In the genomic region with DNA sequence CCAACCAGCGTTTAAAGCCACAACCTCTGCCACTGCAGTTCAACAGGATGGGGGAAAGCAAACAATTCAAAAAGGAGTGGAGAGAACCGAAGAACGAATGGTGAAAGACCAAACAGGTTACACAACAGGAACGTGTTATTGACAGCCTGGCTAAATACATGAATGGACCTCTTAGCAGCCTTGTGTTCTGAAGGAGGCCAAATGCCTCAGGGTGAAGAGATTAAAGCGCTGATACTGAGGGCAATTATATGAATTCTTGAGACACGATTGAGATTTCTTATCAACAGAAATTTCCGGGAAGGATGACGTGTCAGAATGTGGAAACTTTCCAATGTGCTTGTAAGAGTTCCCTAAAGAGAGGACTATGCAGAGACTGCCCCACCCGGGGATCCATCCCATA, we compare ENCODE assay signal across 19 mouse cellular contexts.
DNase-seq lines count a peak whose midpoint lies in the region; ATAC-seq and TF ChIP-seq lines count a peak whose summit lies in the region.
"Had no signal": no experiment of that assay in that cellular context is flagged by ENCODE, and none has a peak within 500 bp of the region (broad histone marks: within the 10 kb centered on the region; RNA-seq: fewer than 3 reads in every experiment).

No protein-coding gene starts in this region.

- no peak for TF ChIP-seq EP300 in stomach, postnatal 0 days (optimal IDR thresholded peaks at IDR 0.05)

- H3K4me2 ChIP-seq in liver, embryonic 13.5 days: no peak overlapping the region
- H3K4me2 ChIP-seq in liver, embryonic 11.5 days: no peak overlapping the region
- no peak overlapping the region for H3K4me2 ChIP-seq in liver, embryonic 15.5 days
- H3K4me2 ChIP-seq in lung, embryonic 16.5 days (ENCODE audit: low read depth, low read length): no peak overlapping the region
- H3K4me2 ChIP-seq in stomach, postnatal 0 days (replicated peaks; ENCODE audit: low read depth): no peak overlapping the region
- H3K4me2 ChIP-seq: heart, embryonic 12.5 days; hindbrain, embryonic 15.5 days; neural tube, embryonic 15.5 days had no signal

- intact Hi-C loops in gastrocnemius, postnatal 36 days (cut with DNase I): no loop called here

- no peak for TF ChIP-seq CTCF in stomach, postnatal 0 days (IDR thresholded peaks at IDR 0.05; ENCODE audit: low read depth)

- no peaks in the 10 kb centered on the region for H3K9me3 ChIP-seq in liver, embryonic 13.5 days (replicated peaks)
- no peaks in the 10 kb centered on the region for H3K9me3 ChIP-seq in liver, embryonic 11.5 days (ENCODE audit: control insufficient read depth, low read length)
- H3K9me3 ChIP-seq in liver, embryonic 15.5 days (replicated peaks): no peaks in the 10 kb centered on the region
- H3K9me3 ChIP-seq in lung, embryonic 16.5 days (ENCODE audit: control insufficient read depth, low read length): no peaks in the 10 kb centered on the region
- H3K9me3 ChIP-seq in stomach, postnatal 0 days (ENCODE audit: control insufficient read depth, low read length): no peaks in the 10 kb centered on the region
- H3K9me3 ChIP-seq: heart, embryonic 12.5 days; hindbrain, embryonic 15.5 days; neural tube, embryonic 15.5 days had no signal

- H3K4me3 ChIP-seq in liver, embryonic 13.5 days (replicated peaks): no peak overlapping the region
- H3K4me3 ChIP-seq in liver, embryonic 11.5 days (ENCODE audit: low read depth, low read length): no peak overlapping the region
- no peak overlapping the region for H3K4me3 ChIP-seq in liver, embryonic 15.5 days (replicated peaks)
- no peak overlapping the region for H3K4me3 ChIP-seq in lung, embryonic 16.5 days (ENCODE audit: low read length)
- H3K4me3 ChIP-seq in stomach, postnatal 0 days (ENCODE audit: low read depth, low read length): no peak overlapping the region
- H3K4me3 ChIP-seq: erythroblast, embryonic 14.5 days; heart, embryonic 12.5 days; hindbrain, embryonic 15.5 days; myocyte; neural tube, embryonic 15.5 days had no signal

- 58% methylated on average over 9 of the region's 9 CpGs for WGBS in liver, embryonic 13.5 days (ENCODE audit: insufficient replicate concordance)
- 69% methylated on average over 9 of the region's 9 CpGs for WGBS in liver, embryonic 11.5 days
- WGBS in liver, embryonic 15.5 days (ENCODE audit: insufficient replicate concordance): 54% methylated on average over 9 of the region's 9 CpGs
- 22% methylated on average over 9 of the region's 9 CpGs for WGBS in lung, embryonic 16.5 days
- 35% methylated on average over 9 of the region's 9 CpGs for WGBS in stomach, postnatal 0 days

- DNase-seq in liver, embryonic 13.5 days: no peak
- DNase-seq in liver, embryonic 11.5 days (ENCODE audit: low spot score): no peak
- DNase-seq in stomach, postnatal 0 days (ENCODE audit: low spot score): no peak
- DNase-seq in gastrocnemius, postnatal 36 days: no peak
- no peak for DNase-seq in adrenal gland, postnatal 10 days
- DNase-seq: adrenal gland, adult 8-10 months; cerebellum, adult 18-20 months; left cerebral cortex, postnatal 4 days; midbrain, embryonic 14.5 days; thymus, postnatal 36 days had no signal

- ATAC-seq in liver, embryonic 13.5 days (ENCODE audit: low read depth): peak; percentile 47; the same call in 1 of the 2 replicates
- no peak for ATAC-seq in liver, embryonic 11.5 days (replicated peaks; ENCODE audit: low FRiP score)
- ATAC-seq in liver, embryonic 15.5 days (ENCODE audit: insufficient read depth): peak; percentile 40; the same call in 1 of the 2 replicates
- peak; percentile 88 for ATAC-seq in lung, embryonic 16.5 days (ENCODE audit: low read depth)
- ATAC-seq in stomach, postnatal 0 days (ENCODE audit: low FRiP score, low TSS enrichment): peak; percentile 40; the same call in 1 of the 2 replicates
- ATAC-seq: forebrain, embryonic 14.5 days; intestine, postnatal 0 days had no signal

- H3K4me1 ChIP-seq in liver, embryonic 13.5 days (replicated peaks): peaks cover 4% of the 10 kb centered on the region; the same call in 1 of the 2 replicates
- H3K4me1 ChIP-seq in liver, embryonic 11.5 days (replicated peaks; ENCODE audit: control insufficient read depth, insufficient read depth, low read length): 0 out of 2 replicates have a peak, but pooled peaks cover 3% of the 10 kb centered on the region
- 0 out of 2 replicates have a peak, but pooled peaks cover 4% of the 10 kb centered on the region for H3K4me1 ChIP-seq in liver, embryonic 15.5 days (replicated peaks)
- peaks cover 13% of the 10 kb centered on the region for H3K4me1 ChIP-seq in lung, embryonic 16.5 days (replicated peaks; ENCODE audit: control insufficient read depth, insufficient read depth, low read length)
- peaks cover 5% of the 10 kb centered on the region; the same call in 1 of the 2 replicates for H3K4me1 ChIP-seq in stomach, postnatal 0 days (replicated peaks; ENCODE audit: control insufficient read depth, insufficient read depth)
- H3K4me1 ChIP-seq: neural tube, embryonic 15.5 days had no signal

- no peaks in the 10 kb centered on the region for H3K27me3 ChIP-seq in liver, embryonic 13.5 days
- H3K27me3 ChIP-seq in liver, embryonic 11.5 days (replicated peaks; ENCODE audit: control insufficient read depth, insufficient read depth, low read length): no peaks in the 10 kb centered on the region
- no peaks in the 10 kb centered on the region for H3K27me3 ChIP-seq in liver, embryonic 15.5 days
- H3K27me3 ChIP-seq in lung, embryonic 16.5 days (ENCODE audit: control insufficient read depth, insufficient read depth, low read depth, low read length): no peaks in the 10 kb centered on the region
- H3K27me3 ChIP-seq in stomach, postnatal 0 days (ENCODE audit: control insufficient read depth, insufficient read depth, low read length): no peaks in the 10 kb centered on the region
- H3K27me3 ChIP-seq: heart, embryonic 12.5 days; hindbrain, embryonic 15.5 days; neural tube, embryonic 15.5 days had no signal

- no peak overlapping the region for H3K27ac ChIP-seq in liver, embryonic 13.5 days
- H3K27ac ChIP-seq in liver, embryonic 11.5 days (ENCODE audit: low read depth, low read length): no peak overlapping the region
- no peak overlapping the region for H3K27ac ChIP-seq in liver, embryonic 15.5 days (replicated peaks)
- peak overlapping the region; percentile 67 for H3K27ac ChIP-seq in lung, embryonic 16.5 days (ENCODE audit: low read length)
- no peak overlapping the region for H3K27ac ChIP-seq in stomach, postnatal 0 days (replicated peaks)
- H3K27ac ChIP-seq: hindbrain, embryonic 15.5 days; neural tube, embryonic 15.5 days had no signal

- no peak overlapping the region for H3K9ac ChIP-seq in liver, embryonic 13.5 days
- no peak overlapping the region for H3K9ac ChIP-seq in liver, embryonic 11.5 days (ENCODE audit: low read depth, low read length)
- no peak overlapping the region for H3K9ac ChIP-seq in liver, embryonic 15.5 days
- no peak overlapping the region for H3K9ac ChIP-seq in lung, embryonic 16.5 days (ENCODE audit: low read length)
- H3K9ac ChIP-seq in stomach, postnatal 0 days (ENCODE audit: low read length): no peak overlapping the region
- H3K9ac ChIP-seq: heart, embryonic 12.5 days; hindbrain, embryonic 15.5 days; neural tube, embryonic 15.5 days had no signal

- H3K36me3 ChIP-seq in liver, embryonic 13.5 days: no peaks in the 10 kb centered on the region
- H3K36me3 ChIP-seq in liver, embryonic 11.5 days (ENCODE audit: control insufficient read depth, insufficient read depth, low read length): no peaks in the 10 kb centered on the region
- H3K36me3 ChIP-seq in liver, embryonic 15.5 days (replicated peaks): no peaks in the 10 kb centered on the region
- H3K36me3 ChIP-seq in lung, embryonic 16.5 days (ENCODE audit: control insufficient read depth, insufficient read depth, low read length): no peaks in the 10 kb centered on the region
- H3K36me3 ChIP-seq in stomach, postnatal 0 days (ENCODE audit: control insufficient read depth, insufficient read depth, low read length): no peaks in the 10 kb centered on the region
- H3K36me3 ChIP-seq: heart, embryonic 12.5 days; hindbrain, embryonic 15.5 days; neural tube, embryonic 15.5 days had no signal
